ENCODE assay signal across 17 mouse cellular contexts in genomic region chr14:44986248-44986647, GRCm38 (mm10). TPM values are rescaled to one million over a fixed set of nuclear protein-coding genes. Genes with fewer than 3 reads are reported as not detected.
A peak's percentile ranks its signal among the peaks of the same experiment; 100 is the strongest.
DNase-seq lines count a peak whose midpoint lies in the region; ATAC-seq lines count a peak whose summit lies in the region.
"Had no signal": no experiment of that assay in that cellular context is flagged by ENCODE, and none has a peak within 500 bp of the region (broad histone marks: within the 10 kb centered on the region; RNA-seq: fewer than 3 reads in every experiment).

No protein-coding gene starts in this region.

- DNase-seq in heart, adult 11 months: peak; percentile 60
- DNase-seq in heart, postnatal 4 days: no peak
- DNase-seq in 416B (ENCODE audit: low read depth): peak; percentile 21
- DNase-seq in induced T-regulatory cell, adult 2 months (ENCODE audit: low read depth): peak; percentile 12
- DNase-seq in layer of hippocampus, adult 9-11 months: no peak
- DNase-seq: adrenal gland, postnatal 10 days; cerebellum, adult 11-12 months; cerebellum, adult 9-10 months; cerebellum, postnatal 25 days; gastrocnemius, adult 2 months; gastrocnemius, postnatal 25 days; heart, adult 18-20 months; heart, postnatal 14 days had no signal

- peak; percentile 60 for ATAC-seq in monocyte, adult 5-6 weeks (replicated peaks; ENCODE audit: insufficient number of reproducible peaks, low FRiP score, low TSS enrichment, poor library complexity, severe bottlenecking)
- ATAC-seq in erythroid progenitor cell, adult 5-6 weeks (replicated peaks; ENCODE audit: low FRiP score, poor library complexity, severe bottlenecking): no peak
- ATAC-seq: forebrain, embryonic 14.5 days had no signal

RNA-seq across cellular contexts. Expression of gene Ptger2, which starts 1.7 kb away (rescaled TPM):
- under 1 TPM; 0.14 to 0.17 TPM for total RNA-seq in heart, postnatal 4 days (2021)
- 3.0 to 3.4 TPM (median 3.3 TPM) in 3 replicates for total RNA-seq in monocyte, adult 5-6 weeks (2017)
- 0.36 and 2.5 TPM in 2 replicates for total RNA-seq in erythroid progenitor cell, adult 5-6 weeks (2015; ENCODE audit: low replicate concordance)
- 0.77 TPM in 1 of 2 replicates, not detected in the other for total RNA-seq in erythroid progenitor cell, adult 5-6 weeks (2017; ENCODE audit: low replicate concordance)
- total RNA-seq: MEL had no signal

Comparison
In these comparisons a context has a peak if more than half of its experiments do, and no peak if none do; other contexts are left out.
1. DNase-seq: peak in heart, adult 11 months (single experiment), 416B (single experiment) and induced T-regulatory cell, adult 2 months (single experiment); none in heart, postnatal 4 days (single experiment) and layer of hippocampus, adult 9-11 months (single experiment).